Mouse (Mus musculus) erythroblast, embryonic 14.5 days (primary cell): ENCODE measurements around the gene Gpatch3.

Experiments used
- GATA1 ChIP-seq: IDR thresholded peaks from 2 replicates; pipeline ENCODE4 v1.6.1; 2012; ENCODE audit warnings: low read length, inconsistent platforms, mixed read lengths
- TAL1 ChIP-seq: IDR thresholded peaks from 3 replicates; pipeline ENCODE4 v1.6.1; 2012; ENCODE audit warnings: low read length, inconsistent platforms, mixed read lengths

- TF ChIP-seq TAL1 (no peak), GATA1 (no peak)
These were observed 30.3 kb downstream of the Gpatch3 start for GRCm38 (mm10) chr4:133604856-133605255.
